Mouse (Mus musculus): ENCODE measurements around the gene Slc38a3. TPM values are rescaled to one million over a fixed set of nuclear protein-coding genes. Genes with fewer than 3 reads are reported as not detected.

Gene Slc38a3
- polyA plus RNA-seq, 1 experiment from 2014 or later: 8.1 TPM

GRCm38 (mm10) chr9:107608741-107609432 is 60.4 kb downstream of the Slc38a3 start, which contains the start of gene Sema3b:
Gene Sema3b, minus strand, starts transcription at chr9:107609229.
- WGBS: 43% methylated on average over 12 of the region's 12 CpGs
- Histone ChIP-seq H3K9ac (0 out of 2 replicates have a peak within 1 kb of the TSS, but pooled peaks have one; percentile 26), H3K36me3 (peaks cover 4% of the 10 kb centered on the region), H3K27me3 (no peaks in the 10 kb centered on the region), H3K9me3 (replicated peaks) (no peaks in the 10 kb centered on the region), H3K4me2 (peak within 1 kb of the TSS; percentile 8; the same call in 1 of the 2 replicates), H3K4me3 (replicated peaks) (no peak within 1 kb of the TSS), H3K27ac (peak within 1 kb of the TSS; percentile 94), H3K4me1 (peaks cover 85% of the 10 kb centered on the region)
- no peak for ATAC-seq (replicated peaks; ENCODE audit: low FRiP score)

GRCm38 (mm10) chr9:107607653-107608245 is 61.6 kb downstream of the Slc38a3 start:
- WGBS: 59% methylated on average over 9 of the region's 9 CpGs
- ATAC-seq (replicated peaks; ENCODE audit: low FRiP score): no peak
- Histone ChIP-seq H3K9ac (peak overlapping the region; percentile 26; the same call in 1 of the 2 replicates), H3K4me2 (peak overlapping the region; percentile 45; the same call in 1 of the 2 replicates), H3K27me3 (no peaks in the 10 kb centered on the region), H3K9me3 (replicated peaks) (no peaks in the 10 kb centered on the region), H3K4me3 (replicated peaks) (peak overlapping the region; percentile 25; the same call in 1 of the 2 replicates), H3K27ac (peak overlapping the region; percentile 94), H3K4me1 (peaks cover 89% of the 10 kb centered on the region), H3K36me3 (no peaks in the 10 kb centered on the region)

GRCm38 (mm10) chr9:107607036-107607435 is 62.3 kb downstream of the Slc38a3 start:
- no peaks in the 10 kb centered on the region for H3K27me3 ChIP-seq
- WGBS: 59% methylated on average over 2 of the region's 2 CpGs
- ATAC-seq (replicated peaks; ENCODE audit: low FRiP score): no peak
- peak overlapping the region; percentile 25 for H3K4me3 ChIP-seq (replicated peaks)
- H3K9me3 ChIP-seq (replicated peaks): no peaks in the 10 kb centered on the region
- H3K4me2 ChIP-seq: peak overlapping the region; percentile 45
- 0 out of 2 replicates have a peak overlapping the region, but pooled peaks have one; percentile 15 for H3K9ac ChIP-seq
- H3K27ac ChIP-seq: peak overlapping the region; percentile 94
- H3K4me1 ChIP-seq: peaks cover 90% of the 10 kb centered on the region
- H3K36me3 ChIP-seq: no peaks in the 10 kb centered on the region

- Histone ChIP-seq H3K27me3 (no peaks in the 10 kb centered on the region), H3K9ac (0 out of 2 replicates have a peak overlapping the region, but pooled peaks have one; percentile 15), H3K9me3 (replicated peaks) (no peaks in the 10 kb centered on the region), H3K27ac (peak overlapping the region; percentile 94), H3K4me2 (peak overlapping the region; percentile 45), H3K4me3 (replicated peaks) (peak overlapping the region; percentile 25), H3K4me1 (peaks cover 90% of the 10 kb centered on the region), H3K36me3 (0 out of 2 replicates have a peak, but pooled peaks cover under 1% of the 10 kb centered on the region)
- WGBS: 8% methylated on average over 9 of the region's 9 CpGs
- peak; percentile 47 for ATAC-seq (replicated peaks; ENCODE audit: low FRiP score)
These were observed 62.7 kb downstream of the Slc38a3 start for GRCm38 (mm10) chr9:107606591-107606990.

- peak; percentile 63 for ATAC-seq (replicated peaks; ENCODE audit: low FRiP score)
- H3K4me2 ChIP-seq: peak overlapping the region; percentile 60
- WGBS: 24% methylated on average over 23 of the region's 23 CpGs
- H3K9ac ChIP-seq: peak overlapping the region; percentile 51
- peaks cover 11% of the 10 kb centered on the region for H3K36me3 ChIP-seq
- 0 out of 2 replicates have a peak, but pooled peaks cover 3% of the 10 kb centered on the region for H3K27me3 ChIP-seq
- peaks cover 84% of the 10 kb centered on the region for H3K4me1 ChIP-seq
- peak overlapping the region; percentile 94 for H3K27ac ChIP-seq
- H3K9me3 ChIP-seq (replicated peaks): no peaks in the 10 kb centered on the region
- H3K4me3 ChIP-seq (replicated peaks): peak overlapping the region; percentile 41
These were observed 64.2 kb downstream of the Slc38a3 start for GRCm38 (mm10) chr9:107605041-107605661.

- 66% methylated on average over 6 of the region's 6 CpGs for WGBS
- Histone ChIP-seq H3K4me2 (no peak overlapping the region), H3K4me1 (peaks cover 71% of the 10 kb centered on the region), H3K4me3 (replicated peaks) (no peak overlapping the region), H3K36me3 (peaks cover 21% of the 10 kb centered on the region), H3K9ac (no peak overlapping the region), H3K27me3 (0 out of 2 replicates have a peak, but pooled peaks cover 3% of the 10 kb centered on the region), H3K27ac (no peak overlapping the region), H3K9me3 (replicated peaks) (no peaks in the 10 kb centered on the region)
- no peak for ATAC-seq (replicated peaks; ENCODE audit: low FRiP score)
These were observed 66.1 kb downstream of the Slc38a3 start for GRCm38 (mm10) chr9:107603251-107603650.

GRCm38 (mm10) chr9:107602068-107602648 is 67.2 kb downstream of the Slc38a3 start:
- peak; percentile 40 for ATAC-seq (replicated peaks; ENCODE audit: low FRiP score)
- Histone ChIP-seq H3K27me3 (0 out of 2 replicates have a peak, but pooled peaks cover 3% of the 10 kb centered on the region), H3K9ac (no peak overlapping the region), H3K4me3 (replicated peaks) (no peak overlapping the region), H3K4me1 (peaks cover 60% of the 10 kb centered on the region), H3K27ac (0 out of 2 replicates have a peak overlapping the region, but pooled peaks have one; percentile 61), H3K36me3 (peaks cover 23% of the 10 kb centered on the region), H3K4me2 (peak overlapping the region; percentile 20), H3K9me3 (replicated peaks) (no peaks in the 10 kb centered on the region)
- WGBS: 11% methylated on average over 10 of the region's 10 CpGs

- H3K4me3 ChIP-seq (replicated peaks): no peak overlapping the region
- no peak overlapping the region for H3K27ac ChIP-seq
- H3K4me2 ChIP-seq: no peak overlapping the region
- no peak for ATAC-seq (replicated peaks; ENCODE audit: low FRiP score)
- WGBS: 86% methylated on average over 11 of the region's 11 CpGs
- H3K9me3 ChIP-seq (replicated peaks): no peaks in the 10 kb centered on the region
- H3K4me1 ChIP-seq: peaks cover 51% of the 10 kb centered on the region
- H3K9ac ChIP-seq: no peak overlapping the region
- 0 out of 2 replicates have a peak, but pooled peaks cover 3% of the 10 kb centered on the region for H3K27me3 ChIP-seq
- H3K36me3 ChIP-seq: peaks cover 23% of the 10 kb centered on the region
These were observed 68.1 kb downstream of the Slc38a3 start for GRCm38 (mm10) chr9:107601275-107601674.

- Histone ChIP-seq H3K36me3 (peaks cover 26% of the 10 kb centered on the region), H3K4me1 (peaks cover 46% of the 10 kb centered on the region), H3K9ac (no peak overlapping the region), H3K9me3 (replicated peaks) (no peaks in the 10 kb centered on the region), H3K4me3 (replicated peaks) (no peak overlapping the region), H3K27ac (no peak overlapping the region), H3K27me3 (0 out of 2 replicates have a peak, but pooled peaks cover 3% of the 10 kb centered on the region), H3K4me2 (no peak overlapping the region)
- no peak for ATAC-seq (replicated peaks; ENCODE audit: low FRiP score)
- 82% methylated on average over 12 of the region's 12 CpGs for WGBS
These were observed 68.6 kb downstream of the Slc38a3 start for GRCm38 (mm10) chr9:107600745-107601144.
